Mouse (Mus musculus) Patski (cell line): ENCODE measurements around the gene Arcn1. TPM values are rescaled to one million over a fixed set of nuclear protein-coding genes. Genes with fewer than 3 reads are reported as not detected.

ENCODE experiments used
- ATAC-seq: fragments of 100-300 bp; one replicate; pipeline ENCODE4 v1.8.0; 2021
- CTCF ChIA-PET: fragments of 350-600 bp; sonication (Branson Sonifier 250); formaldehyde crosslinking; loops from one replicate; lab custom pipeline; 2022; ENCODE audit warnings: inconsistent platforms; lab: Charles Lee
- POLR2A ChIA-PET: fragments of 350-600 bp; sonication (Branson Sonifier 250); formaldehyde crosslinking; loops from one replicate; lab custom pipeline; 2022; ENCODE audit warnings: antibody characterized with exemption, inconsistent platforms; lab: Charles Lee
- DNase-seq: peaks from one replicate; pipeline ENCODE4 v3.0.0-alpha.2; 2011; ENCODE audit warnings: low read depth, low spot score
- H3K27me3 ChIP-seq: fragments of 371-371 bp; one replicate; pipeline ENCODE4 v1.5.1; 2021
- CTCF ChIP-seq: fragments of 100-300 bp; IDR thresholded peaks from one replicate; pipeline ENCODE4 v1.5.1; 2021
- in situ Hi-C: fragments of 300-500 bp; cut with MboI; formaldehyde crosslinking; loops from 3 replicates; pipeline ENCODE4 v1.11.1; 2018; ENCODE audit warnings: low pct_unique_long_range_greater_than_20kb, mixed read lengths
- polyA plus RNA-seq: library from polyadenylated mRNA; unstranded; gene quantifications from one replicate; pipeline ENCODE4 v1.2.3, GENCODE M21; 2021

Arcn1 gene
- polyA plus RNA-seq, 1 experiment from 2014 or later, result 142 TPM

- no peak for TF ChIP-seq CTCF
- ATAC-seq, result no peak
- in situ Hi-C loops, result loop anchor here (5.0 kb wide), 1 partner anchor 90 kb away; no protein-coding TSS in a partner anchor
- POLR2A ChIA-PET, result no interaction called here
- H3K27me3 ChIP-seq, result no peaks in the 10 kb centered on the region
- no peak for DNase-seq
- CTCF ChIA-PET, result interaction anchor here (1.1 to 2.0 kb wide), 3 partner anchors 10 to 96 kb away, joined by 4 to 6 read pairs (median 4); no protein-coding TSS in a partner anchor
Observed at GRCm38 (mm10) chr9:44747341-44747740, 20.3 kb downstream of the Arcn1 start.

GRCm38 (mm10) chr9:44746666-44747065 is 21.0 kb downstream of the Arcn1 start:
- POLR2A ChIA-PET, result no interaction called here
- in situ Hi-C loops, result loop anchor here (5.0 kb wide), 1 partner anchor 89 kb away; no protein-coding TSS in a partner anchor
- no peak for TF ChIP-seq CTCF
- CTCF ChIA-PET, result interaction anchor here (1.4 to 2.0 kb wide), 2 partner anchors 10 to 91 kb away, joined by 4 to 6 read pairs; no protein-coding TSS in a partner anchor
- no peaks in the 10 kb centered on the region for H3K27me3 ChIP-seq
- ATAC-seq, result no peak
- no peak for DNase-seq

DNA sequence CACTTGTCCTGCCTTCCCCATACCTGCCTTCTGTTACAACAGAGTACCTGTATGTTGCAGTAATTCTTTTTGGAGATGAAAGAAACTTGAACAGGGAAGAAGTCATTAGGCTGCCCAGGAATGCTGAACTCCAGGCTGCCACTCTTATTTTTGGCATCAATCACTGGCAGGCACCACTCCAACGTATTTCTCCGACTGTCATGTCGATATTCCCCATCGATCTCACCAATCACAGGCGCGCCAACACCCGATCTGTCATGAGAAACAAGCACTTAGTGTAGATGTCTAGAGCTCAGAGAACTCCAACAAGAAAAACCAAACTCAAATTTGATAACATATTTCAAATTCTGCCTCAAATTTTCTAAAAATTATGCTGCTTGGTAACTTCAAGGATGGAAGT is 22.3 kb downstream of the Arcn1 start:
- H3K27me3 ChIP-seq, result no peaks in the 10 kb centered on the region
- ATAC-seq (no peak), DNase-seq (no peak)
- CTCF ChIA-PET, result interaction anchor here (0.8 to 1.3 kb wide), 2 partner anchors 12 to 16 kb away, joined by 4 read pairs; no protein-coding TSS in a partner anchor
- in situ Hi-C loops, result loop anchor here (5.0 kb wide), 1 partner anchor 88 kb away; no protein-coding TSS in a partner anchor
- no peak for TF ChIP-seq CTCF
- POLR2A ChIA-PET, result no interaction called here

DNA sequence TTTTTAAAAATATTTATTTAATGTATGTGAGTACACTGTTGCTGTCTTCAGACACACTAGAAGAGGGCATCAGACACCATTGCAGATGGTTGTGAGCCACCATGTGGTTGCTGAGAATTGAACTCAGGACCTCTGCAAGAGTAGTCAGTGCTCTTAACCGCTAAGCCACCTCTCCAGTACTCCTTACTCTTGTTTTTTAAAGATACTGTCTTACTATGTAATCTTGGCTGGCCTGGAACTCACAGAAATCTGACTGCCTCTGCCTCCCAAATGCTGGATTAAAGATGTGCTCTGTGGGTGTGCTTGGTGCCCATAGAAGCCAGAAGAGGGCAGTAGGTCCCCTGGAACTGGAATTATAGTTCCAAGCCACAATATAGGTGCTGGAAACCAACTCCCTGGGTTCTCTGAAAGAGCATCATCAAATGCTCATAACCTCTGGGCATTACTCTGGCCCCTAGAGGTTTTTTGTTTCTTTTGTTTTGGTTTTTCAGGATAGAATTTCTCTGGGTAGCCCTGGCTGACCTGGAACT is 26.9 kb downstream of the Arcn1 start:
- ChIA-PET CTCF (no interaction called here), POLR2A (no interaction called here)

GRCm38 (mm10) chr9:44737240-44737949 is 30.2 kb downstream of the Arcn1 start:
- in situ Hi-C loops, result no loop called here
- ATAC-seq, result no peak
- H3K27me3 ChIP-seq, result no peaks in the 10 kb centered on the region
- CTCF ChIA-PET, result interaction anchor here (1.1 to 3.1 kb wide), 2 partner anchors 20 to 82 kb away, joined by 3 to 14 read pairs; no protein-coding TSS in a partner anchor
- no peak for DNase-seq
- no peak for TF ChIP-seq CTCF
- POLR2A ChIA-PET, result interaction anchor here (0.6 kb wide), 1 partner anchor 24 kb away, joined by 5 read pairs; no protein-coding TSS in a partner anchor

More for the DNA sequence above, 26.9 kb downstream of the Arcn1 start:
- no peaks in the 10 kb centered on the region for H3K27me3 ChIP-seq
- TF ChIP-seq CTCF, result no peak
- no peak for ATAC-seq
- no peak for DNase-seq
- in situ Hi-C loops, result no loop called here

DNA sequence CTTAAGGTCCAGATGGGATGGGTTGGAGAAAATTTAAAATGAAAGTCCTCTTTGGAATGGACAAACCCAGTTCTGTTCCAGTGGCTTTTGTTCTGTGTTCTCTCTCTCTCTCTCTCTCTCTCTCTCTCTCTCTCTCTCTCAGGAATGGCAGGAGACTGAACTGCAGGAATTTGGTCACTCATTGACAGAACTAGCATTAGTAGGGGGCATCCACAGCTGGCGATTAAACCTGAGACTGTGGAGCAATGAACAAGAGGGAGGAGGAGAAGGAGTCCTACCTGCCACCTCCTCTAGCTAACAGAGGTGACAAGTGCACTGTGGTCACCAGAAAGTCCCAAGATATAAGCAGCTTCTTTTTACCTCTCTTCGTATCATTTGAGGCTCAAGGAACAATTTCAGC is 31.3 kb downstream of the Arcn1 start:
- ATAC-seq (no peak), DNase-seq (no peak)
- in situ Hi-C loops, result no loop called here
- CTCF ChIA-PET, result interaction anchor here (1.2 to 3.1 kb wide), 4 partner anchors 13 to 81 kb away, joined by 3 to 14 read pairs (median 6); no protein-coding TSS in a partner anchor
- H3K27me3 ChIP-seq, result no peaks in the 10 kb centered on the region
- POLR2A ChIA-PET, result interaction anchor here (0.9 to 2.2 kb wide), 3 partner anchors 15 to 30 kb away, joined by 5 to 11 read pairs (median 5); no protein-coding TSS in a partner anchor
- no peak for TF ChIP-seq CTCF

DNA sequence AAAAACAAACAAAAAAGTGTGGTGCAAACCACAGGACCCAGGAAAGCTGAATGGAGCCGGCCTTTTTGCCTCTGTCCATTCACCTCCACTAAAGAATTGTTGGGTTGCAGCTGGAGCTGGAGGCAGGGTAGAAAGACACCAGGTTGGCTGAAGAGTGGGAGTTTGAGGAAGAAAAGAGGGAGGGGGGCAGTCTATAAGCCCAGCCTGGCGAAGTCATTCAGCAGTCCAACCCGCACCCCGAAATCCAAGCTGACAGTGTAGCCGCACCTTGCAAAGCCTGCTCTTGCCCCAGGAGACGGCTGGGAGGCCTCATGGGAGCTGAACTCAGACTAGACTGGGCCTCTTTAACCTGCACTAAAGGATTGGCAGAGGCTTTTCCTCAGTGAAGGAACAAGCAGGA is 31.8 kb downstream of the Arcn1 start:
- ChIA-PET POLR2A (interaction anchor here (0.9 to 2.2 kb wide), 3 partner anchors 15 to 31 kb away, joined by 5 to 11 read pairs (median 5); no protein-coding TSS in a partner anchor), CTCF (interaction anchor here (1.2 to 3.1 kb wide), 4 partner anchors 13 to 80 kb away, joined by 3 to 14 read pairs (median 6); no protein-coding TSS in a partner anchor)
- no peak for DNase-seq
- H3K27me3 ChIP-seq, result no peaks in the 10 kb centered on the region
- in situ Hi-C loops, result no loop called here
- ATAC-seq, result no peak
- no peak for TF ChIP-seq CTCF

DNA sequence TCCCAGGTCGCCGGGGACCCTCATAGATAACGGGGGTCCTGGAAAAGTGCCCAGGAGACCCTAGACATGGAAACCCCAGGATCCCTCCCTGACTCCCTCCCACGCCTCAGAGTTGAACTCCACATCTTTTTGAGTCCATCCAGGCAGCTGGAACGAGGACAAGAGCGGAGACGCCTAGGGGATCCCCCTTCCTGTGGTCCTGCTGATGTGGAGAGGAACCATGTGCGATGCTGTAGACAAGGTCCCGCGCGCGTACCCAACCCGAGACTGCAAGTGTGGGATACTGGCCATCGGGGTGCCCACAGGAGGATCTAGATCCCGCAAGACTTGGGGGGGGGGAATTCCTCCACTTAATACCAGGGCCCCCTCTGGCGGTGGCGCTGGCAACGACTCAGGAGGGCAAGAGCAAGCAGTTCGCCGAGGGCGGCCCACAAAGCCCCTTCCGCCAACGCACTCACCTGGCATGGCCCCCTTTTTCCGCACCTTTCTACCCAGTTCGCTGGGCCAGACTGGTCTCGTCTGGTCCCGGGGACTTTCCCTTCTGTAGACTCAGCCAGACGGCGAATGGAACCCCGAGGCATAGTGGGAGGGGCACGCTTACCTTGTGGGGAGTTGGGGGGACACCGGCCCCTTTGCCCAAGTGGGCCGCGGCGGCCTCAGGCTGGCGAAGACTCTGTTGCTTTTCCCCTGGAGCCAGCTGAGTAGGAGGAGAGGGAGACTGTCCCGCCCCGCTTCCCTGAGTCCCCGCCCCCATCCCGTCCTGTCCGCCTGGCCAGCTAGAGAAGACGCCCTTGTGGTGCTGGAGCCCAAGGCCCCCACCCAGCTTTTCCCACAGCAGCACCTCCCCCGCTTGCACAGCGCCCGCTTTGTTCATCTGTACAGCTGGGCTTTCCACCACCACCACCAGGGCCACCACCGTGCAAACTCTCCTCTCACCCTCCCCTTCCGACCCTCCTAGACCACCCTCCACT is 32.8 kb downstream of the Arcn1 start, which contains the start of gene Phldb1:
Gene Phldb1 (minus strand): TSS at position 675 of the 971 bp plus-strand sequence.
- TF ChIP-seq CTCF, result no peak
- CTCF ChIA-PET, result interaction anchor here (0.9 to 3.1 kb wide), 6 partner anchors 16 to 79 kb away, joined by 3 to 14 read pairs (median 4); no protein-coding TSS in a partner anchor
- in situ Hi-C loops, result no loop called here
- DNase-seq, result no peak
- no peaks in the 10 kb centered on the region for H3K27me3 ChIP-seq
- peak; percentile 54 for ATAC-seq
- POLR2A ChIA-PET, result interaction anchor here (0.9 to 2.2 kb wide), 3 partner anchors 13 to 49 kb away, joined by 4 to 11 read pairs (median 5); no protein-coding TSS in a partner anchor
